Mouse (Mus musculus) liver, embryonic 11.5 days (tissue): ENCODE data around the gene Nedd9. TPM values are rescaled to one million over a fixed set of nuclear protein-coding genes. Genes with fewer than 3 reads are reported as not detected.

Experiments used
- ATAC-seq: fragments of 200-750 bp; cut with Nextera tagmentation; replicated peaks from 2 replicates; pipeline ENCODE4 v1.8.0; 2017; ENCODE audit warnings: moderate number of reproducible peaks, mild to moderate bottlenecking, moderate TSS enrichment, moderate library complexity; ENCODE audit not compliant: low FRiP score
- DNase-seq: peaks from one replicate; pipeline ENCODE4 v3.0.0-alpha.2; 2017; ENCODE audit warnings: low spot score
- H3K27ac ChIP-seq: fragments of 300-500 bp; sonication (generic); 2 replicates; pipeline ENCODE4 v1.5.1; 2014; ENCODE audit warnings: mild to moderate bottlenecking, low read depth, low read length, control low read depth
- H3K27me3 ChIP-seq: fragments of 300-500 bp; sonication (generic); replicated peaks from 2 replicates; pipeline ENCODE4 v1.6.1; 2014; ENCODE audit warnings: low read length, mixed read lengths; ENCODE audit not compliant: control insufficient read depth, insufficient read depth
- H3K36me3 ChIP-seq: fragments of 300-500 bp; sonication (generic); 2 replicates; pipeline ENCODE4 v1.6.1; 2014; ENCODE audit warnings: mild to moderate bottlenecking, low read length, moderate library complexity, mixed read lengths; ENCODE audit not compliant: control insufficient read depth, insufficient read depth
- H3K4me1 ChIP-seq: fragments of 300-500 bp; sonication (generic); replicated peaks from 2 replicates; pipeline ENCODE4 v1.6.1; 2014; ENCODE audit warnings: low read length, mixed read lengths; ENCODE audit not compliant: control insufficient read depth, insufficient read depth
- H3K4me2 ChIP-seq: fragments of 300-500 bp; sonication (generic); 2 replicates; pipeline ENCODE4 v1.6.1; 2014; ENCODE audit warnings: mild to moderate bottlenecking, control low read depth, moderate library complexity
- H3K4me3 ChIP-seq: fragments of 300-500 bp; sonication (generic); 2 replicates; pipeline ENCODE4 v1.5.1; 2014; ENCODE audit warnings: low read depth, low read length, control low read depth
- H3K9ac ChIP-seq: fragments of 300-500 bp; sonication (generic); 2 replicates; pipeline ENCODE4 v1.6.1; 2014; ENCODE audit warnings: low read depth, low read length, control low read depth
- H3K9me3 ChIP-seq: fragments of 300-500 bp; sonication (generic); 2 replicates; pipeline ENCODE4 v1.6.1; 2016; ENCODE audit warnings: low read length, inconsistent platforms, mixed read lengths; ENCODE audit not compliant: control insufficient read depth
- WGBS: fragments of 180-500 bp; shearing (Covaris S2); extraction: QIAGEN DNeasy Blood & Tissue Kit; methylation state at CpG from one replicate; pipeline ENCODE4 v1.1.7; 2014; 5-methylcytosine and 5-hydroxymethylcytosine counted together
- polyA plus RNA-seq: library from polyadenylated mRNA; unstranded; fragments of >200 nt; fragmentation: Nextera tagmentation; extraction: Ambion mirVana; gene quantifications from 2 replicates; pipeline ENCODE4 v1.2.1, GENCODE M21; 2014

Nedd9 gene
- polyA plus RNA-seq, 1 experiment from 2014 or later: 6.1 TPM

GRCm38 (mm10) chr13:41482408-41483011 lies 4.7 kb downstream of the Nedd9 start:
- Histone ChIP-seq H3K9me3 (no peaks in the 10 kb centered on the region), H3K36me3 (no peaks in the 10 kb centered on the region), H3K27ac (no peak overlapping the region), H3K4me3 (no peak overlapping the region), H3K9ac (no peak overlapping the region), H3K4me2 (no peak overlapping the region), H3K27me3 (no peaks in the 10 kb centered on the region), H3K4me1 (peaks cover 4% of the 10 kb centered on the region; the same call in 1 of the 2 replicates)
- WGBS: 76% methylated on average over 3 of the region's 3 CpGs
- DNase-seq (no peak), ATAC-seq (no peak)

DNA sequence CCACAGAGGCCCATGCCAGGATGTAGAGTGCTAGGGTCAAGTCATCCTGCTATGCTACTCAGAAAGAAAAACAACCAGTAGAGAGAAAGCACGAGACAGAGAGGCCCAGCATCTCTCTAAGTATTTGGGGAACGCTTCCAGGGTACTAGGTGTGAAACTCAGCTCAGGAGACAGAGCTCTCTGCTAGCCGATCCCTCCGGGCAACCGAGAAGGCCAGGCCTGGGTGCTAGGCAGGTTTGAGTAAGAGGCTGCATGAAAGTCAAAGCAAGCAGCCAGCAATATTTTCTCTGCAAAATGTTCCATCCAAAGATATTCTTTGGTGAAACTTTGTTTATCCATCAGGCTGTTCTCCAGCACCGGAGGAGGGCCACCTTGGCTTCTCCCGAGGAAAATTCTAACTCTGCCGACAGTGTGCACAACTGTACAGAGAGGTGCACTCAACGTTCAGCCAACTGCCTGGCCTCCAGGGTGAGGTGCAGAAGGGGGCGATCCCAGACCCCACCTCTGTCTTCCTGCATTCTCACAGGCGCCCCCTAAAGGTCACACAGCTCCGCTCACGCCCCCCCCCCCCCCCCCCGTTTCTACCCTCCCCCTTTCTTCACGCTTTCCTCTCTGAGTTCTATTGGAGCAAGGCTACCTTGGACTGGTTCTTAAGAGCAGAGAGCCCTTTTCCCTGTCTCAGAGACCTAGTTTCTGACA lies 7.3 kb downstream of the Nedd9 start:
- Histone ChIP-seq H3K27me3 (no peaks in the 10 kb centered on the region), H3K36me3 (no peaks in the 10 kb centered on the region), H3K4me1 (no peaks in the 10 kb centered on the region), H3K4me3 (no peak overlapping the region), H3K9ac (no peak overlapping the region), H3K27ac (no peak overlapping the region), H3K4me2 (no peak overlapping the region), H3K9me3 (no peaks in the 10 kb centered on the region)
- no peak for ATAC-seq
- 64% methylated on average over 15 of the region's 15 CpGs for WGBS
- no peak for DNase-seq

GRCm38 (mm10) chr13:41476216-41476615 lies 10.9 kb downstream of the Nedd9 start:
- DNase-seq (no peak), ATAC-seq (no peak)
- Histone ChIP-seq H3K4me2 (no peak overlapping the region), H3K36me3 (no peaks in the 10 kb centered on the region), H3K27me3 (no peaks in the 10 kb centered on the region), H3K4me3 (no peak overlapping the region), H3K9me3 (no peaks in the 10 kb centered on the region), H3K4me1 (no peaks in the 10 kb centered on the region), H3K27ac (no peak overlapping the region; the same call in 1 of the 2 replicates), H3K9ac (no peak overlapping the region)
- WGBS: 75% methylated on average over 4 of the region's 4 CpGs

DNA sequence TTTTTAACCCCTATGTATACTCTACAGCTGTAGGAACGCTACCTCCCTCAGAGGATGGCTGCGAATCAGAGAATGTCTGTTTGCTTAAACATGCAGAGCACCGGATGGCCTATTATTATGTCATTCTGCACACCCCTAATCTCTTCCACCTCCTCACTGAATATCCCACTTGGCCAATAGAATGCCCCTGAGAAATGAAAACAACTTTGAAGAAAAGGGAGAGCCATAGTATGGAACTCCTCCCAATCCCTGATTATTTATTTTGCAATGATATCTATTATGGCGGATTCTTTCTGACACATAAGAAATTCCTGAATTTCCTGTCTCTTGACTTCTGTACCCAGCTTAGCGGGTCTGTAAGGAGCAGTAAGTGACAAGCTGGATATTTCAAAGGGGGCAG lies 12.8 kb downstream of the Nedd9 start:
- H3K4me1 ChIP-seq: no peaks in the 10 kb centered on the region
- H3K4me2 ChIP-seq: no peak overlapping the region
- ATAC-seq: no peak
- DNase-seq: no peak
- no peaks in the 10 kb centered on the region for H3K27me3 ChIP-seq
- H3K9me3 ChIP-seq: no peaks in the 10 kb centered on the region
- H3K36me3 ChIP-seq: no peaks in the 10 kb centered on the region
- no peak overlapping the region for H3K4me3 ChIP-seq
- H3K9ac ChIP-seq: no peak overlapping the region
- no peak overlapping the region for H3K27ac ChIP-seq
- WGBS: 77% methylated on average over 5 of the region's 5 CpGs

GRCm38 (mm10) chr13:41473504-41473903 lies 13.7 kb downstream of the Nedd9 start:
- no peak for DNase-seq
- no peak for ATAC-seq
- Histone ChIP-seq H3K4me2 (no peak overlapping the region), H3K27me3 (no peaks in the 10 kb centered on the region), H3K9me3 (no peaks in the 10 kb centered on the region), H3K36me3 (no peaks in the 10 kb centered on the region), H3K4me1 (no peaks in the 10 kb centered on the region), H3K4me3 (no peak overlapping the region), H3K9ac (no peak overlapping the region), H3K27ac (no peak overlapping the region)
- whole genome bisulfite sequencing: 73% methylated on average over 4 of the region's 4 CpGs

DNA sequence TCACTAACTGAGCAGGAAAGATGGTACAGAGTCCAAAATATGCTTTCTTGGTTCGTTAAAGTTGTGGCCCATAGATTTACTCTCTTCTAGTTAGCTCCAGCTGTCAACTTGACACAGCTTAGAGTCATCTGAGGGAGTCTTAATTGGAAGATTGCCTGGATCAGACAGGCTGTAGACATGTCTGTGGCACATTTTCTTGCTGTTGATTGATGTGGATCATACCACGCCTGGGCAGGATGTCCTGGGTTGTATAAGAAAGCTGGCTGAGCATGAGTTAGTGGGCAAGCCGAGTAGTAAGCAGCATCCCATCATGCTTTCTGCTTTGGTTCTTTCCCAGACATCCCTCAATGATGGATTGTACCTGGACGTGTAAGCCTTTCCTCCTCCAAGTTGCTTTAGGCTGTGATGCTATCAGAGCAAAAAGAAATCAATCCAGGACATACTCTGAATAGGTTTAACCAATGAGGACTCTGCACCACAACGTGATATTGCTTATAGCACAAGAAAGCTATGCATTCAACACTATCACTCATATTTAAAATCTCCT lies 14.2 kb downstream of the Nedd9 start:
- H3K27me3 ChIP-seq: no peaks in the 10 kb centered on the region
- H3K27ac ChIP-seq: no peak overlapping the region
- no peak overlapping the region for H3K4me3 ChIP-seq
- DNase-seq (no peak), ATAC-seq (no peak)
- H3K36me3 ChIP-seq: no peaks in the 10 kb centered on the region
- no peaks in the 10 kb centered on the region for H3K9me3 ChIP-seq
- H3K4me2 ChIP-seq: no peak overlapping the region
- H3K9ac ChIP-seq: no peak overlapping the region
- 64% methylated on average over 5 of the region's 5 CpGs for WGBS
- no peaks in the 10 kb centered on the region for H3K4me1 ChIP-seq

GRCm38 (mm10) chr13:41468277-41468676 lies 18.9 kb downstream of the Nedd9 start:
- Histone ChIP-seq H3K27me3 (no peaks in the 10 kb centered on the region), H3K4me3 (no peak overlapping the region), H3K4me2 (no peak overlapping the region), H3K4me1 (no peaks in the 10 kb centered on the region), H3K9ac (no peak overlapping the region), H3K9me3 (no peaks in the 10 kb centered on the region), H3K27ac (no peak overlapping the region), H3K36me3 (no peaks in the 10 kb centered on the region)
- ATAC-seq: no peak
- 73% methylated on average over 5 of the region's 5 CpGs for WGBS
- no peak for DNase-seq

DNA sequence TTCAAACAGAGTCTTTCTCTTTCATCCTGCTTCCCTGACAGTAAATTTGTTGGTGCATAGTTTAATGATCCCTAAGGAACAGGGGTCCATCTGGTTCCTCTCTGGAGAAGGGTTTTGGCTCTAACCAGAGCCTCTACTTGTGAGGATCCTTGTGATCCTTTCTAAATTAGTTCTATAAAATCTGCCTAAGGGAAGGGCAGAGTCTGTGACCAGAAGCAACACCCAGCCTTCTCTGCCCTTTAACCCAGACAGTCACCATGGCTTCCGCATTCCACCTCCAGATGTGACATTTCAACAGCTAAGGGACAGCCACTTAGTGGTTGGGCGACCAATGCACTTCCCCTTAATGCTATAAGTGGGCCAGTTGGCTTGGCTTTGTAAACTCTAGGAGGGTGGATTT lies 20.1 kb downstream of the Nedd9 start:
- ATAC-seq: no peak
- Histone ChIP-seq H3K9me3 (no peaks in the 10 kb centered on the region), H3K27ac (0 out of 2 replicates have a peak overlapping the region, but pooled peaks have one; percentile 4), H3K36me3 (no peaks in the 10 kb centered on the region), H3K27me3 (no peaks in the 10 kb centered on the region), H3K4me1 (no peaks in the 10 kb centered on the region), H3K9ac (no peak overlapping the region), H3K4me2 (no peak overlapping the region), H3K4me3 (no peak overlapping the region)
- DNase-seq: no peak
- WGBS: 61% methylated on average over 2 of the region's 2 CpGs

DNA sequence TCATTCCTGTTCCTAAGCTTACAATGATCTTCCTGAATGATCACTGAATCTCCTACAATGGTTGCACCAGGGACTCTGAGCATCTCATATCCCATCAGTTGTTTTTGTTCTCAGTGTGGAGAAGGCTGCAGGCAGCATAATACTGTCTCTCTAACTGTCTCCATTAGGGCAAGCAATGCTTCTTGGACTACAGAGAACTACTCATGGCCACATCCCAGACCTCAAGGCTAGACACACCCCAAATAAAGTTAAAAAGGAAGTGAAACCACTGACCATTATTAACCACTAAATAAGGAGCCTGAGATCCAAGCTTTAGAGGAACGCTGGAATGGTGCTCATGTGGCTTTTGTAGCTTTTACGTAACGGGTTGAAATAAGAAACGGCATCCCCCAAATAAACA lies 20.5 kb downstream of the Nedd9 start:
- H3K9me3 ChIP-seq: no peaks in the 10 kb centered on the region
- no peak overlapping the region for H3K4me3 ChIP-seq
- H3K9ac ChIP-seq: no peak overlapping the region
- H3K36me3 ChIP-seq: no peaks in the 10 kb centered on the region
- ATAC-seq: no peak
- H3K4me2 ChIP-seq: no peak overlapping the region
- 0 out of 2 replicates have a peak overlapping the region, but pooled peaks have one; percentile 4 for H3K27ac ChIP-seq
- no peaks in the 10 kb centered on the region for H3K4me1 ChIP-seq
- 77% methylated on average over 4 of the region's 4 CpGs for WGBS
- H3K27me3 ChIP-seq: no peaks in the 10 kb centered on the region
- no peak for DNase-seq
